Mouse (Mus musculus) lung, adult 2 months (tissue): ENCODE measurements around the gene Rtn3.

Experiments
- CTCF ChIP-seq: fragments of 200-500 bp; IDR thresholded peaks from 2 replicates; pipeline ENCODE4 v1.5.1; 2011; ENCODE audit warnings: mild to moderate bottlenecking, low read length, control low read depth; ENCODE audit not compliant: insufficient read depth
- POLR2A ChIP-seq: fragments of 200-500 bp; IDR thresholded peaks from 2 replicates; pipeline ENCODE4 v1.6.1; 2011; ENCODE audit warnings: low read depth, mild to moderate bottlenecking, control low read depth, low read length, borderline replicate concordance; ENCODE audit errors: extremely low read depth

GRCm38 (mm10) chr19:7528639-7529428 lies 45.8 kb upstream of the Rtn3 start:
- TF ChIP-seq CTCF (peak; percentile 42; the same call in 1 of the 2 replicates), POLR2A (no peak)
